Mouse (Mus musculus): ENCODE results near the gene Skp2.

The Skp2 gene

GRCm38 (mm10) chr15:9075608-9076200, 79.5 kb downstream of the Skp2 start:
- DNase-seq (ENCODE audit: low read depth, low spot score): no peak

DNA sequence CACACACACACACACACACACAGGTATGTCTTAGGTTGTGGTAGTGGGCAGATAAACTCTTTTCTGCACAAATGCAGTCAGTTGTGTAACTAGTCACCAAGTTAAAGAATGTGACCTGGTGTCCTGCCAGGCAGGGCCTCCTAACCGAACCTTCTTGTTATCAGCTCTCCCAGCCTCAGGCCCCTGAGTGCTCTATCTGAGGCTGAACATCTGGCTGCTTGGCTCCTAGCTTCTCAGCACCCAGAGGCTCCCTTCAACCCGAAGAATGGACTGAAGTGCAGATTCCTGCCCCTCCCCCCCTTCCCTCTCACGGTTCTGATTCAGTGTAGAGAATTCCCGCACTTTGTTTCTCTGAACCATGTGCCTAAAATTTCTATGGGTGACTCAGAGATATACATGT, 80.6 kb downstream of the Skp2 start:
- DNase-seq (ENCODE audit: low read depth, low spot score): no peak

- no peak for DNase-seq (ENCODE audit: low read depth, low spot score)
Measured at GRCm38 (mm10) chr15:9074139-9074538, 81.1 kb downstream of the Skp2 start.

GRCm38 (mm10) chr15:9073684-9074083, 81.5 kb downstream of the Skp2 start:
- DNase-seq (ENCODE audit: low read depth, low spot score): no peak

DNA sequence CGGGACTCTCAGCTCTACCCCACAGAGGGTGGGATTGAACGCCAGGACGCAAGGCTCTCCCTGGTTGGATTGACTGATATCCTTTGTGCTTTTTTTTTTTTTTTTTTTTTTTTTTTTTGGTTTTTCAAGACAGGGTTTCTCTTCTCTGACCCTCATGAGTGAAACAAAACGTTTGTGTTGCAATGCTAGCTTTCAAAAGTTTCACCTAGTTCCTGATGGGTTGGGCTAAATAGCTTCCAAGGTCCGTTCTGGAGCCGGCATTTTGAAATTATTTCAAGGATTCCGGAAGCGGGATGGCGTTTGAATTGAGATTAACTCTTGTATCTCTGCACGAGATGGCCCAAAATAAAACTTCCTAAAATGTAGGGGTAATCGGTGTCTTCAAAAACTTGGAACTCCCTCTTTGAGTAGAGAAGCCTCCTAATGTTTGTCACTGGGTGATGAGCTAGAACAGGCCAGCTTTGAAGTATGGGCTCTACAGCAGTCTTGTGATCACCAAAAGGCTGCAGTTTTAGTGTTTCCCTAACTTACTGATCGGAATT, 82.1 kb downstream of the Skp2 start:
- no peak for DNase-seq (ENCODE audit: low read depth, low spot score)

GRCm38 (mm10) chr15:9072630-9073029, 82.6 kb downstream of the Skp2 start:
- no peak for DNase-seq (ENCODE audit: low read depth, low spot score)

- peak; percentile 59 for DNase-seq (ENCODE audit: low read depth, low spot score)
Measured at GRCm38 (mm10) chr15:9071556-9072544, 83.4 kb downstream of the Skp2 start.

GRCm38 (mm10) chr15:9070912-9071555, 84.2 kb downstream of the Skp2 start, which contains the start of gene Nadk2:
Gene Nadk2, plus strand, starts transcription at chr15:9071260.
- DNase-seq (ENCODE audit: low read depth, low spot score): peak; percentile 99

DNA sequence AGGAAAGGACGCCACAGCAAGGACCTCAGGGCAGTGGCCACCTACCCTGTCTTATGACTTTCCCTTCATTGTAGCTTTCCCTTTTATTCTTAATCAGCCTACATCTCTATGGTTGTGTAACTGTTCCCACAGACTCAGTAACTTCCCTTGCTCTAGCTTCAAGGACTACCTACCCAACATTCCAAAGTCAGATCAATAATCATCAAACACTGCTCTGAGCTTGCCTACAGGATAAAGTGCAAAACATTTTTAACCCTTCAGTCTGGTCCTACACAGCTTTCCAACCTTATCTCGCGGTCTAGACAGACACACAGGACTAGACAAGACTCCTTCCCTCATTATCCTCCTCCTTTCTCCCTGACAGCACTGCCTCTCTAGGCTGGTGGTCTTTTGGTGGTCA, 84.9 kb downstream of the Skp2 start:
- DNase-seq (ENCODE audit: low read depth, low spot score): no peak

- no peak for DNase-seq (ENCODE audit: low read depth, low spot score)
Measured at GRCm38 (mm10) chr15:9068881-9069280, 86.3 kb downstream of the Skp2 start.

Data from R1 (cell line).